Mouse (Mus musculus): Measurements from ENCODE around the gene Slc16a5. TPM values are rescaled to one million over a fixed set of nuclear protein-coding genes. Genes with fewer than 3 reads are reported as not detected.
"Not testable (repeated sequence)": the region's sequence is repeated elsewhere in the genome, so short reads cannot be mapped to it uniquely, and the experiment has no call there.

Slc16a5 gene
- polyA plus RNA-seq, 1 experiment from 2014 or later: 0.09 TPM

- ATAC-seq (replicated peaks): no peak
- H3K4me3 ChIP-seq: no peak overlapping the region
- no peaks in the 10 kb centered on the region for H3K9me3 ChIP-seq
- H3K4me2 ChIP-seq: no peak overlapping the region
- no peaks in the 10 kb centered on the region for H3K27me3 ChIP-seq (replicated peaks)
- WGBS: 80% methylated on average over 8 of the region's 8 CpGs
- no peaks in the 10 kb centered on the region for H3K4me1 ChIP-seq
- H3K9ac ChIP-seq: no peak overlapping the region
- H3K27ac ChIP-seq: no peak overlapping the region
- H3K36me3 ChIP-seq (replicated peaks): no peaks in the 10 kb centered on the region
These were observed 10.5 kb upstream of the Slc16a5 start for GRCm38 (mm10) chr11:115451781-115452241.

GRCm38 (mm10) chr11:115452281-115452860 lies 9.9 kb upstream of the Slc16a5 start:
- Histone ChIP-seq H3K4me2 (no peak overlapping the region), H3K9me3 (no peaks in the 10 kb centered on the region), H3K36me3 (replicated peaks) (no peaks in the 10 kb centered on the region), H3K27me3 (replicated peaks) (no peaks in the 10 kb centered on the region), H3K27ac (no peak overlapping the region), H3K9ac (no peak overlapping the region), H3K4me1 (no peaks in the 10 kb centered on the region), H3K4me3 (no peak overlapping the region)
- no peak for ATAC-seq (replicated peaks)
- 74% methylated on average over 7 of the region's 7 CpGs for WGBS

- Histone ChIP-seq H3K27ac (no peak overlapping the region), H3K4me2 (no peak overlapping the region), H3K27me3 (replicated peaks) (no peaks in the 10 kb centered on the region), H3K9me3 (no peaks in the 10 kb centered on the region), H3K36me3 (replicated peaks) (no peaks in the 10 kb centered on the region), H3K9ac (no peak overlapping the region), H3K4me1 (no peaks in the 10 kb centered on the region), H3K4me3 (no peak overlapping the region)
- WGBS: 77% methylated on average over 4 of the region's 4 CpGs
- no peak for ATAC-seq (replicated peaks)
These were observed 9.0 kb upstream of the Slc16a5 start for GRCm38 (mm10) chr11:115453306-115453705.

- H3K27me3 ChIP-seq (replicated peaks); H3K4me1 ChIP-seq; H3K9me3 ChIP-seq; ATAC-seq (replicated peaks); H3K36me3 ChIP-seq (replicated peaks); H3K4me2 ChIP-seq; H3K9ac ChIP-seq; H3K27ac ChIP-seq; H3K4me3 ChIP-seq: not testable (repeated sequence)
- WGBS: 90% methylated on average over 6 of the region's 6 CpGs
These were observed 7.5 kb upstream of the Slc16a5 start for GRCm38 (mm10) chr11:115454822-115455221.

DNA sequence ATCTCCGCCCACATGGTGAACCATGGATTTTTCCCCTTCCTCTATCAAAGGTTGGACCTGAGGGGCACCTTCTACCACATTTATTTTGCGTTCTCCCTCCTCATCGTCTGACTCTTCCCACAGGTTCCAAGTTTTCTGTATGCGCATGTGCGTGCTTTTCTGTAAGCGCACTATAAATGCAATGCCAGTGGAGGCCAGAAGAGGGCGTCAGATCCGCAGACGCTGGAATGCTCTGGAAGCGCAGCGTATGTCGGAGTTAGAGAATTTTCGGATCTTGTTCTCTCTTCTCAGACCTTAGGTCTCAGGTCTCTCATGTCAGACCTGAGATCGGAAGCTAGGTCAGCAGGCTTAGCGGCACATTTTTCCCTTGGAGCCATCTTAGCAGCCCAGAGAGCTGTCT lies 6.7 kb upstream of the Slc16a5 start:
- Histone ChIP-seq H3K9me3 (no peaks in the 10 kb centered on the region), H3K36me3 (replicated peaks) (no peaks in the 10 kb centered on the region), H3K9ac (no peak overlapping the region), H3K4me3 (no peak overlapping the region), H3K4me2 (no peak overlapping the region), H3K4me1 (no peaks in the 10 kb centered on the region), H3K27me3 (replicated peaks) (no peaks in the 10 kb centered on the region), H3K27ac (no peak overlapping the region)
- no peak for ATAC-seq (replicated peaks)
- WGBS: 85% methylated on average over 15 of the region's 15 CpGs

DNA sequence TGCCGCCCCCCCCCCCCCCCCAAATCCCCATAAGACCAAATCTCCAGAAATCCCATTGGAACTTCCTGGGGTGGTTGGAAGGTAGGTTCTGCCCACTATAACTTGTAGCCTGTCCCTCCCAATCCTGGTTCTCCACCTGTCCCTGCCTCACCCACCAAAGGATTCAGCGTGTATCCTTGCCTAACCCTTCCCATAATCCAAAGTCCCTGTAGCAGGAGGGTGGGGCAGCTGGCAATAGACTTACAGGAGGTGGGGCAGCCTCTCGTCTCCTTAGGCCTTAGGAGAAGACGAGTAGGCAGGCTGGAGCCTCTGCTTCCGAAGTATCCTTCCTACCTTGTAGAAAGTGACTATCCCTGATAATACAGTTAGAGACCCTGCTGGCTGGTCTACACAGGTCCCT lies 6.1 kb upstream of the Slc16a5 start:
- Histone ChIP-seq H3K4me2 (no peak overlapping the region), H3K27ac (no peak overlapping the region), H3K36me3 (replicated peaks) (no peaks in the 10 kb centered on the region), H3K4me1 (no peaks in the 10 kb centered on the region), H3K9ac (no peak overlapping the region), H3K4me3 (no peak overlapping the region), H3K27me3 (replicated peaks) (no peaks in the 10 kb centered on the region), H3K9me3 (no peaks in the 10 kb centered on the region)
- ATAC-seq (replicated peaks): no peak
- WGBS: 91% methylated on average over 5 of the region's 5 CpGs

- WGBS: 39% methylated on average over 6 of the region's 6 CpGs
- Histone ChIP-seq H3K27me3 (replicated peaks) (no peaks in the 10 kb centered on the region), H3K9me3 (no peaks in the 10 kb centered on the region), H3K9ac (no peak overlapping the region), H3K4me1 (no peaks in the 10 kb centered on the region), H3K36me3 (replicated peaks) (no peaks in the 10 kb centered on the region), H3K27ac (no peak overlapping the region), H3K4me2 (no peak overlapping the region), H3K4me3 (no peak overlapping the region)
- ATAC-seq (replicated peaks): no peak
These were observed 4.9 kb upstream of the Slc16a5 start for GRCm38 (mm10) chr11:115457405-115457804.

DNA sequence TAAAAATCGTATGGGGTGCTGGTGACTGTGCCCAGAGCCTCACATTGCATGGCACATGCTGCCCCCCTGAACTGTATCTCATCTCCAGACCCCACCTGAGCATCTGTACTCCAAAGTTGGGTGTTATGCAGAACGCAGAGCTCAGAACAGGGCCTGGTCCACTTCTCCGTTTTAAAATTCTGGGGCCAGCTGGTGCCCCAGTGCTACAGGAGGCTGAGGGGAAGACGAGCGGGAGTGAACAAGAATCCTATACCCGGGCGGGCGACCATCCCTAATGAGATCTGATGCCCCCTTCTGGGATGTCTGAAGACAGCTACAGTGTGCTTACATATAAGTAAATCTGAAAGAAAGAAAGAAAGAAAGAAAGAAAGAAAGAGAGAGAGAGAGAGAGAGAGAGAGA lies 1.3 kb upstream of the Slc16a5 start:
- Histone ChIP-seq H3K36me3 (replicated peaks) (no peaks in the 10 kb centered on the region), H3K9me3 (no peaks in the 10 kb centered on the region), H3K4me3 (no peak overlapping the region), H3K9ac (no peak overlapping the region), H3K4me1 (no peaks in the 10 kb centered on the region), H3K27ac (no peak overlapping the region), H3K27me3 (replicated peaks) (no peaks in the 10 kb centered on the region), H3K4me2 (no peak overlapping the region)
- ATAC-seq (replicated peaks): no peak
- WGBS: 17% methylated on average over 8 of the region's 8 CpGs

- Histone ChIP-seq H3K9me3 (no peaks in the 10 kb centered on the region), H3K27ac (no peak overlapping the region), H3K36me3 (replicated peaks) (no peaks in the 10 kb centered on the region), H3K9ac (no peak overlapping the region), H3K4me3 (no peak overlapping the region), H3K4me1 (no peaks in the 10 kb centered on the region), H3K27me3 (replicated peaks) (no peaks in the 10 kb centered on the region), H3K4me2 (no peak overlapping the region)
- ATAC-seq (replicated peaks): no peak
- 80% methylated on average over 5 of the region's 5 CpGs for WGBS
These were observed 430 bp upstream of the Slc16a5 start for GRCm38 (mm10) chr11:115461846-115462242.

GRCm38 (mm10) chr11:115463397-115463796 lies 1.1 kb downstream of the Slc16a5 start:
- no peak for ATAC-seq (replicated peaks)
- Histone ChIP-seq H3K4me1 (no peaks in the 10 kb centered on the region), H3K27me3 (replicated peaks) (no peaks in the 10 kb centered on the region), H3K9ac (no peak overlapping the region), H3K36me3 (replicated peaks) (no peaks in the 10 kb centered on the region), H3K4me2 (no peak overlapping the region), H3K4me3 (no peak overlapping the region), H3K27ac (no peak overlapping the region), H3K9me3 (no peaks in the 10 kb centered on the region)
- 72% methylated on average over 11 of the region's 11 CpGs for WGBS

GRCm38 (mm10) chr11:115464851-115465250 lies 2.6 kb downstream of the Slc16a5 start:
- no peak overlapping the region for H3K4me3 ChIP-seq
- no peak for ATAC-seq (replicated peaks)
- 91% methylated on average over 8 of the region's 8 CpGs for WGBS

DNA sequence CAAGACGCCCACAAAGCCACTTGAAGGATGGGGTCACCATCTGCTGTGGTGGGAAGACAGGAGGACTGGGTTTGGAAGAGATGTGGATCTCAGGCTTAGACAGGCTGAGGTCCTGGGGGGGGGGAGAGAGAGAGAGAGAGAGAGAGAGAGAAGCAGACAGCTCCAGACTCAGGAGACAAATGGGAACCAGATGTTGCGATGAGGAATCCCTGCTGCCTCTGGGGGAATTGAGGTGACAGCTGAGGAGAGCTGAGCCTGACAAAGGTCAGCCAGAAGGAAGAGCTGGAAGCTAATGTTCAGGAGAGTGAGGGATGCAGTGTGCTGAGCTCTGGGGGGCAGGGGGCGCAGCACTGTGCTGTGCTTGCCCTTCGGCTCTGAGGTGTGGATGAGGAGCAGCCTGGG lies 4.9 kb downstream of the Slc16a5 start:
- Histone ChIP-seq H3K4me3 (no peak overlapping the region), H3K27ac (no peak overlapping the region), H3K36me3 (replicated peaks) (no peaks in the 10 kb centered on the region), H3K4me1 (no peaks in the 10 kb centered on the region), H3K9ac (no peak overlapping the region), H3K4me2 (no peak overlapping the region), H3K27me3 (replicated peaks) (no peaks in the 10 kb centered on the region), H3K9me3 (no peaks in the 10 kb centered on the region)
- no peak for ATAC-seq (replicated peaks)
- WGBS: 55% methylated on average over 4 of the region's 4 CpGs

More at GRCm38 (mm10) chr11:115464851-115465250, 2.6 kb downstream of the Slc16a5 start:
- Histone ChIP-seq H3K27ac (no peak overlapping the region), H3K4me1 (no peaks in the 10 kb centered on the region), H3K27me3 (replicated peaks) (no peaks in the 10 kb centered on the region), H3K4me2 (no peak overlapping the region), H3K9me3 (no peaks in the 10 kb centered on the region), H3K36me3 (replicated peaks) (no peaks in the 10 kb centered on the region), H3K9ac (no peak overlapping the region)

- H3K27me3 ChIP-seq (replicated peaks): no peaks in the 10 kb centered on the region
- no peak for ATAC-seq (replicated peaks)
- peaks cover 29% of the 10 kb centered on the region for H3K4me1 ChIP-seq
- no peaks in the 10 kb centered on the region for H3K36me3 ChIP-seq (replicated peaks)
- H3K4me2 ChIP-seq: no peak overlapping the region
- no peak overlapping the region for H3K4me3 ChIP-seq
- 82% methylated on average over 7 of the region's 7 CpGs for WGBS
- no peak overlapping the region for H3K27ac ChIP-seq
- H3K9me3 ChIP-seq: no peaks in the 10 kb centered on the region
- H3K9ac ChIP-seq: no peak overlapping the region
These were observed 9.9 kb downstream of the Slc16a5 start for GRCm38 (mm10) chr11:115472183-115472582.

Measured in midbrain, embryonic 15.5 days (tissue).